Mouse (Mus musculus): ENCODE results near the gene Trf. TPM values are rescaled to one million over a fixed set of nuclear protein-coding genes. Genes with fewer than 3 reads are reported as not detected.

Trf gene
- polyA plus RNA-seq, 1 experiment from 2014 or later, result 88.4 TPM

GRCm38 (mm10) chr9:103246526-103247168, 16.4 kb upstream of the Trf start:
- H3K4me3 ChIP-seq (ENCODE audit: low read depth, low read length), result no peak overlapping the region
- H3K36me3 ChIP-seq (ENCODE audit: control insufficient read depth, insufficient read depth, low read length), result no peaks in the 10 kb centered on the region
- H3K4me2 ChIP-seq, result no peak overlapping the region
- no peaks in the 10 kb centered on the region for H3K27me3 ChIP-seq (ENCODE audit: control insufficient read depth, insufficient read depth, low read length)
- no peak for ATAC-seq (replicated peaks; ENCODE audit: insufficient number of reproducible peaks, low FRiP score, low TSS enrichment)
- H3K9me3 ChIP-seq (replicated peaks; ENCODE audit: control insufficient read depth, low read length), result no peaks in the 10 kb centered on the region
- H3K4me1 ChIP-seq (ENCODE audit: control insufficient read depth, insufficient read depth, low read length), result peaks cover 7% of the 10 kb centered on the region
- H3K27ac ChIP-seq (ENCODE audit: low read depth, low read length), result no peak overlapping the region
- WGBS (ENCODE audit: insufficient replicate concordance), result 75% methylated on average over 8 of the region's 8 CpGs
- no peak overlapping the region for H3K9ac ChIP-seq (ENCODE audit: low read depth, low read length)

- 89% methylated on average over 4 of the region's 4 CpGs for WGBS (ENCODE audit: insufficient replicate concordance)
- Histone ChIP-seq H3K4me3 (ENCODE audit: low read depth, low read length) (no peak overlapping the region), H3K4me2 (no peak overlapping the region), H3K27ac (ENCODE audit: low read depth, low read length) (no peak overlapping the region), H3K9ac (ENCODE audit: low read depth, low read length) (no peak overlapping the region), H3K4me1 (ENCODE audit: control insufficient read depth, insufficient read depth, low read length) (peaks cover 4% of the 10 kb centered on the region; the same call in 1 of the 2 replicates), H3K9me3 (replicated peaks; ENCODE audit: control insufficient read depth, low read length) (no peaks in the 10 kb centered on the region), H3K27me3 (ENCODE audit: control insufficient read depth, insufficient read depth, low read length) (no peaks in the 10 kb centered on the region; the same call in 1 of the 2 replicates), H3K36me3 (ENCODE audit: control insufficient read depth, insufficient read depth, low read length) (no peaks in the 10 kb centered on the region)
- no peak for ATAC-seq (replicated peaks; ENCODE audit: insufficient number of reproducible peaks, low FRiP score, low TSS enrichment)
Observed at GRCm38 (mm10) chr9:103243640-103244039, 13.4 kb upstream of the Trf start.

GRCm38 (mm10) chr9:103241206-103241605, 11.0 kb upstream of the Trf start:
- WGBS (ENCODE audit: insufficient replicate concordance), result 72% methylated on average over 2 of the region's 2 CpGs
- Histone ChIP-seq H3K4me2 (no peak overlapping the region), H3K27me3 (ENCODE audit: control insufficient read depth, insufficient read depth, low read length) (no peaks in the 10 kb centered on the region; the same call in 1 of the 2 replicates), H3K9ac (ENCODE audit: low read depth, low read length) (no peak overlapping the region), H3K27ac (ENCODE audit: low read depth, low read length) (no peak overlapping the region), H3K4me3 (ENCODE audit: low read depth, low read length) (no peak overlapping the region), H3K4me1 (ENCODE audit: control insufficient read depth, insufficient read depth, low read length) (no peaks in the 10 kb centered on the region), H3K36me3 (ENCODE audit: control insufficient read depth, insufficient read depth, low read length) (no peaks in the 10 kb centered on the region), H3K9me3 (replicated peaks; ENCODE audit: control insufficient read depth, low read length) (no peaks in the 10 kb centered on the region)
- ATAC-seq (replicated peaks; ENCODE audit: insufficient number of reproducible peaks, low FRiP score, low TSS enrichment), result no peak

- H3K4me3 ChIP-seq (ENCODE audit: low read depth, low read length), result no peak overlapping the region
- no peak for ATAC-seq (replicated peaks; ENCODE audit: insufficient number of reproducible peaks, low FRiP score, low TSS enrichment)
Observed at GRCm38 (mm10) chr9:103239471-103239870, 9.2 kb upstream of the Trf start.

GRCm38 (mm10) chr9:103234565-103235165, 4.4 kb upstream of the Trf start:
- Histone ChIP-seq H3K9ac (ENCODE audit: low read depth, low read length) (no peak overlapping the region), H3K27me3 (ENCODE audit: control insufficient read depth, insufficient read depth, low read length) (no peaks in the 10 kb centered on the region), H3K4me1 (ENCODE audit: control insufficient read depth, insufficient read depth, low read length) (0 out of 2 replicates have a peak, but pooled peaks cover 2% of the 10 kb centered on the region), H3K36me3 (ENCODE audit: control insufficient read depth, insufficient read depth, low read length) (no peaks in the 10 kb centered on the region), H3K9me3 (replicated peaks; ENCODE audit: control insufficient read depth, low read length) (no peaks in the 10 kb centered on the region), H3K4me3 (ENCODE audit: low read depth, low read length) (no peak overlapping the region), H3K27ac (ENCODE audit: low read depth, low read length) (no peak overlapping the region), H3K4me2 (no peak overlapping the region)
- WGBS (ENCODE audit: insufficient replicate concordance), result 56% methylated on average over 7 of the region's 7 CpGs
- no peak for ATAC-seq (replicated peaks; ENCODE audit: insufficient number of reproducible peaks, low FRiP score, low TSS enrichment)

More at GRCm38 (mm10) chr9:103239471-103239870, 9.2 kb upstream of the Trf start:
- Histone ChIP-seq H3K4me2 (no peak overlapping the region), H3K9ac (ENCODE audit: low read depth, low read length) (no peak overlapping the region), H3K9me3 (replicated peaks; ENCODE audit: control insufficient read depth, low read length) (no peaks in the 10 kb centered on the region), H3K36me3 (ENCODE audit: control insufficient read depth, insufficient read depth, low read length) (no peaks in the 10 kb centered on the region), H3K27me3 (ENCODE audit: control insufficient read depth, insufficient read depth, low read length) (no peaks in the 10 kb centered on the region; the same call in 1 of the 2 replicates), H3K27ac (ENCODE audit: low read depth, low read length) (no peak overlapping the region), H3K4me1 (ENCODE audit: control insufficient read depth, insufficient read depth, low read length) (no peaks in the 10 kb centered on the region)
- WGBS (ENCODE audit: insufficient replicate concordance), result 88% methylated on average over 6 of the region's 6 CpGs

- Histone ChIP-seq H3K9me3 (replicated peaks; ENCODE audit: control insufficient read depth, low read length) (no peaks in the 10 kb centered on the region), H3K4me1 (ENCODE audit: control insufficient read depth, insufficient read depth, low read length) (0 out of 2 replicates have a peak, but pooled peaks cover 2% of the 10 kb centered on the region), H3K4me2 (no peak overlapping the region), H3K27ac (ENCODE audit: low read depth, low read length) (no peak overlapping the region), H3K9ac (ENCODE audit: low read depth, low read length) (no peak overlapping the region), H3K36me3 (ENCODE audit: control insufficient read depth, insufficient read depth, low read length) (no peaks in the 10 kb centered on the region), H3K27me3 (ENCODE audit: control insufficient read depth, insufficient read depth, low read length) (no peaks in the 10 kb centered on the region), H3K4me3 (ENCODE audit: low read depth, low read length) (no peak overlapping the region)
- ATAC-seq (replicated peaks; ENCODE audit: insufficient number of reproducible peaks, low FRiP score, low TSS enrichment), result no peak
- 53% methylated on average over 7 of the region's 7 CpGs for WGBS (ENCODE audit: insufficient replicate concordance)
Observed at GRCm38 (mm10) chr9:103234059-103234458, 3.8 kb upstream of the Trf start.

GRCm38 (mm10) chr9:103233006-103233395, 2.8 kb upstream of the Trf start:
- Histone ChIP-seq H3K4me2 (no peak overlapping the region), H3K4me3 (ENCODE audit: low read depth, low read length) (no peak overlapping the region), H3K9me3 (replicated peaks; ENCODE audit: control insufficient read depth, low read length) (no peaks in the 10 kb centered on the region), H3K27me3 (ENCODE audit: control insufficient read depth, insufficient read depth, low read length) (no peaks in the 10 kb centered on the region), H3K36me3 (ENCODE audit: control insufficient read depth, insufficient read depth, low read length) (no peaks in the 10 kb centered on the region), H3K9ac (ENCODE audit: low read depth, low read length) (no peak overlapping the region), H3K4me1 (ENCODE audit: control insufficient read depth, insufficient read depth, low read length) (0 out of 2 replicates have a peak, but pooled peaks cover 2% of the 10 kb centered on the region), H3K27ac (ENCODE audit: low read depth, low read length) (no peak overlapping the region)
- ATAC-seq (replicated peaks; ENCODE audit: insufficient number of reproducible peaks, low FRiP score, low TSS enrichment), result no peak
- 50% methylated on average over 7 of the region's 7 CpGs for WGBS (ENCODE audit: insufficient replicate concordance)

- Histone ChIP-seq H3K36me3 (ENCODE audit: control insufficient read depth, insufficient read depth, low read length) (no peaks in the 10 kb centered on the region), H3K27ac (ENCODE audit: low read depth, low read length) (no peak overlapping the region), H3K4me2 (no peak overlapping the region), H3K4me1 (ENCODE audit: control insufficient read depth, insufficient read depth, low read length) (0 out of 2 replicates have a peak, but pooled peaks cover 2% of the 10 kb centered on the region), H3K9ac (ENCODE audit: low read depth, low read length) (no peak overlapping the region), H3K9me3 (replicated peaks; ENCODE audit: control insufficient read depth, low read length) (no peaks in the 10 kb centered on the region), H3K27me3 (ENCODE audit: control insufficient read depth, insufficient read depth, low read length) (no peaks in the 10 kb centered on the region), H3K4me3 (ENCODE audit: low read depth, low read length) (no peak overlapping the region)
- WGBS (ENCODE audit: insufficient replicate concordance), result 83% methylated on average over 7 of the region's 7 CpGs
- no peak for ATAC-seq (replicated peaks; ENCODE audit: insufficient number of reproducible peaks, low FRiP score, low TSS enrichment)
Observed at GRCm38 (mm10) chr9:103232232-103233005, 2.2 kb upstream of the Trf start.
